Mouse (Mus musculus) stomach, embryonic 14.5 days (tissue): ENCODE measurements at regions not wholly inside any gene's neighbourhood (a gene's known extent, or its start where the extent isn't known, plus 50 kb on each side); places are given as distances from the start of the nearest gene placed in this dataset.

ENCODE experiments used
- ATAC-seq: fragments of 200-750 bp; cut with Nextera tagmentation; 2 replicates; pipeline ENCODE4 v1.8.0; 2017; ENCODE audit warnings: low read depth, moderate TSS enrichment; ENCODE audit not compliant: insufficient number of reproducible peaks, insufficient read depth, low FRiP score
- H3K27ac ChIP-seq: fragments of 300-500 bp; sonication (generic); 2 replicates; pipeline ENCODE4 v1.5.1; 2014; ENCODE audit warnings: mild to moderate bottlenecking, low read length, moderate library complexity, mixed read lengths
- H3K27me3 ChIP-seq: fragments of 300-500 bp; sonication (generic); 2 replicates; pipeline ENCODE4 v1.6.1; 2014; ENCODE audit warnings: low read length, control low read depth, mixed read lengths; ENCODE audit not compliant: control insufficient read depth, insufficient read depth
- H3K36me3 ChIP-seq: fragments of 300-500 bp; sonication (generic); 2 replicates; pipeline ENCODE4 v1.6.1; 2014; ENCODE audit warnings: mild to moderate bottlenecking, control low read depth, low read length, moderate library complexity, mixed read lengths; ENCODE audit not compliant: control insufficient read depth, insufficient read depth
- H3K4me1 ChIP-seq: fragments of 300-500 bp; sonication (generic); 2 replicates; pipeline ENCODE4 v1.6.1; 2014; ENCODE audit warnings: low read length, control low read depth, mixed read lengths; ENCODE audit not compliant: control insufficient read depth, insufficient read depth
- H3K4me2 ChIP-seq: fragments of 300-500 bp; sonication (generic); replicated peaks from 2 replicates; pipeline ENCODE4 v1.6.1; 2014; ENCODE audit warnings: low read depth, low read length, control low read depth
- H3K4me3 ChIP-seq: fragments of 300-500 bp; sonication (generic); 2 replicates; pipeline ENCODE4 v1.5.1; 2014; ENCODE audit warnings: low read depth, low read length, control low read depth
- H3K9ac ChIP-seq: fragments of 300-500 bp; sonication (generic); replicated peaks from 2 replicates; pipeline ENCODE4 v1.6.1; 2014; ENCODE audit warnings: low read depth, mild to moderate bottlenecking, control low read depth, low read length, moderate library complexity, mixed read lengths
- H3K9me3 ChIP-seq: fragments of 300-500 bp; sonication (generic); 2 replicates; pipeline ENCODE4 v1.6.1; 2016; ENCODE audit warnings: low read depth, low read length, control low read depth; ENCODE audit not compliant: control insufficient read depth
- WGBS: fragments of 180-500 bp; shearing (Covaris S2); extraction: QIAGEN DNeasy Blood & Tissue Kit; methylation state at CpG from one replicate; pipeline ENCODE4 v1.1.7; 2014; 5-methylcytosine and 5-hydroxymethylcytosine counted together

GRCm38 (mm10) chr16:78644710-78645109 is 68.2 kb upstream of the D16Ertd472e start:
- ATAC-seq, result no peak
- Histone ChIP-seq H3K4me3 (no peak overlapping the region), H3K27me3 (no peaks in the 10 kb centered on the region), H3K4me1 (no peaks in the 10 kb centered on the region), H3K9ac (no peak overlapping the region), H3K4me2 (no peak overlapping the region), H3K36me3 (no peaks in the 10 kb centered on the region), H3K9me3 (no peaks in the 10 kb centered on the region), H3K27ac (no peak overlapping the region)
- WGBS, result 4% methylated on average over 1 of the region's 1 CpGs

- H3K9ac ChIP-seq, result no peak overlapping the region
- no peak overlapping the region for H3K4me2 ChIP-seq
- ATAC-seq, result no peak
- no peaks in the 10 kb centered on the region for H3K36me3 ChIP-seq
- H3K27ac ChIP-seq, result no peak overlapping the region
- H3K4me3 ChIP-seq, result no peak overlapping the region
- 85% methylated on average over 5 of the region's 5 CpGs for WGBS
- H3K27me3 ChIP-seq, result no peaks in the 10 kb centered on the region
- no peaks in the 10 kb centered on the region for H3K4me1 ChIP-seq
- H3K9me3 ChIP-seq, result no peaks in the 10 kb centered on the region
These were observed 65.2 kb upstream of the D16Ertd472e start for GRCm38 (mm10) chr16:78641717-78642116.

- Histone ChIP-seq H3K4me3 (no peak overlapping the region), H3K4me2 (no peak overlapping the region), H3K27ac (no peak overlapping the region), H3K4me1 (no peaks in the 10 kb centered on the region), H3K36me3 (no peaks in the 10 kb centered on the region), H3K9me3 (no peaks in the 10 kb centered on the region), H3K27me3 (no peaks in the 10 kb centered on the region), H3K9ac (no peak overlapping the region)
- no peak for ATAC-seq
- WGBS, result 59% methylated on average over 3 of the region's 3 CpGs
These were observed 64.7 kb upstream of the D16Ertd472e start for GRCm38 (mm10) chr16:78641205-78641604.

GRCm38 (mm10) chr16:78637452-78637851 is 60.9 kb upstream of the D16Ertd472e start:
- Histone ChIP-seq H3K9ac (no peak overlapping the region), H3K27me3 (no peaks in the 10 kb centered on the region), H3K9me3 (no peaks in the 10 kb centered on the region), H3K36me3 (no peaks in the 10 kb centered on the region), H3K27ac (no peak overlapping the region), H3K4me1 (no peaks in the 10 kb centered on the region), H3K4me2 (no peak overlapping the region), H3K4me3 (no peak overlapping the region)
- ATAC-seq, result no peak
- WGBS, result 92% methylated on average over 6 of the region's 6 CpGs

GRCm38 (mm10) chr16:78637015-78637414 is 60.5 kb upstream of the D16Ertd472e start:
- Histone ChIP-seq H3K27me3 (no peaks in the 10 kb centered on the region), H3K4me3 (no peak overlapping the region), H3K9ac (no peak overlapping the region), H3K36me3 (no peaks in the 10 kb centered on the region), H3K4me2 (no peak overlapping the region), H3K9me3 (no peaks in the 10 kb centered on the region), H3K27ac (no peak overlapping the region), H3K4me1 (no peaks in the 10 kb centered on the region)
- no peak for ATAC-seq
- WGBS, result 40% methylated on average over 5 of the region's 5 CpGs

GRCm38 (mm10) chr16:78635774-78636173 is 59.3 kb upstream of the D16Ertd472e start:
- H3K9ac ChIP-seq, result no peak overlapping the region
- no peak overlapping the region for H3K4me2 ChIP-seq
- H3K27ac ChIP-seq, result no peak overlapping the region
- H3K9me3 ChIP-seq, result no peaks in the 10 kb centered on the region
- 0 out of 2 replicates have a peak, but pooled peaks have one; percentile 10 for ATAC-seq
- no peaks in the 10 kb centered on the region for H3K27me3 ChIP-seq
- WGBS, result 85% methylated on average over 5 of the region's 5 CpGs
- H3K36me3 ChIP-seq, result no peaks in the 10 kb centered on the region
- no peak overlapping the region for H3K4me3 ChIP-seq
- no peaks in the 10 kb centered on the region for H3K4me1 ChIP-seq

- ATAC-seq, result 0 out of 2 replicates have a peak, but pooled peaks have one; percentile 49
These were observed 58.7 kb upstream of the D16Ertd472e start for GRCm38 (mm10) chr16:78635257-78635656.

GRCm38 (mm10) chr16:78631797-78632196 is 55.3 kb upstream of the D16Ertd472e start:
- 66% methylated on average over 5 of the region's 5 CpGs for WGBS
- H3K4me1 ChIP-seq, result no peaks in the 10 kb centered on the region
- H3K9me3 ChIP-seq, result no peaks in the 10 kb centered on the region
- H3K27ac ChIP-seq, result no peak overlapping the region
- H3K4me2 ChIP-seq, result no peak overlapping the region
- no peak for ATAC-seq
- no peak overlapping the region for H3K9ac ChIP-seq
- H3K4me3 ChIP-seq, result no peak overlapping the region
- H3K36me3 ChIP-seq, result no peaks in the 10 kb centered on the region
- H3K27me3 ChIP-seq, result no peaks in the 10 kb centered on the region

More at GRCm38 (mm10) chr16:78635257-78635656, 58.7 kb upstream of the D16Ertd472e start:
- no peak overlapping the region for H3K4me3 ChIP-seq
- H3K4me1 ChIP-seq, result no peaks in the 10 kb centered on the region
- H3K4me2 ChIP-seq, result no peak overlapping the region
- H3K27ac ChIP-seq, result no peak overlapping the region
- H3K9me3 ChIP-seq, result no peaks in the 10 kb centered on the region
- no peaks in the 10 kb centered on the region for H3K27me3 ChIP-seq
- H3K36me3 ChIP-seq, result no peaks in the 10 kb centered on the region
- WGBS, result 20% methylated on average over 8 of the region's 8 CpGs
- H3K9ac ChIP-seq, result no peak overlapping the region

GRCm38 (mm10) chr16:78626803-78627202 is 50.3 kb upstream of the D16Ertd472e start:
- Histone ChIP-seq H3K9ac (no peak overlapping the region), H3K36me3 (no peaks in the 10 kb centered on the region), H3K4me3 (no peak overlapping the region), H3K4me1 (no peaks in the 10 kb centered on the region), H3K4me2 (no peak overlapping the region), H3K27ac (no peak overlapping the region), H3K9me3 (no peaks in the 10 kb centered on the region), H3K27me3 (no peaks in the 10 kb centered on the region)
- WGBS, result 60% methylated on average over 2 of the region's 2 CpGs
- ATAC-seq, result no peak
